Comparison of ENCODE assay signal across 8 mouse cellular contexts in the genomic region with DNA sequence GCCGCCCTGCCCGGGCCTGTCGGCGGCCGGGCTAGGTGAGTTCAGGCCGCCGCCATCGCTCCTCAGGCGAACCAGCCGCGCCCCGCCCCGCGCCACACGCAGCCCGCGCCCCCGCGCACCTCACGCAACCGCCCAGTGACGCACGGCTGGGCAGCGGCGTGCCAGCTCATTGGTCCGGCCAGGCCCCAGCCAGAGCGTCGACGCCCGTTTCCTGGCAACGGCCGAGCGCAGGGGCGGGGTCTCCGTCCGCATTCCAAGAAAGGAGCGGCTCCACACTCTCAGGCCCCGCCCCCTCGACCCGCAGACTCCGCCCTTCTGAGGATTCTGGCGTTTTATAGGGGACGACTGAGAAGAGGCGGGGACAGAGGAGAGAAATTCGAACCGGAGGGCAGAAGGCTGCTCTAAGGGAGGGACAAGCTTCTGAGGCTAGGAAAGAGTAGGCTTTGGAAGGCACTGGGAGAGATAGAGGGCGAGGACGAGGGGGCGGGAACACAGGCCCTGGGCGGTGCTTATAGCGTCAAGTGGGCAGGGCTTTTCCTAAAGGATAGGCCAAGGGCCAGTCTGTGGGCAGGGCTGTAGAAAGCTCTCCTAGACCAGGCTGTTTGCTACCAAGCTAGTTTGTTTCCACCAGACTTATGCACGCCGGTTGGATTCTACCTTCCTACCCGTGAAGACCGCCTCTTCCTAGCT. TPM values are rescaled to one million over a fixed set of nuclear protein-coding genes. Genes with fewer than 3 reads are reported as not detected.
DNase-seq lines count a peak whose midpoint lies in the region; ATAC-seq lines count a peak whose summit lies in the region.

A gene (minus strand): TSS at position 120 of the 690 bp plus-strand sequence.

- DNase-seq in adipocyte (ENCODE audit: low spot score), result peak; percentile 99
- peak; percentile 99 for DNase-seq in embryo, embryonic 10 days (ENCODE audit: low spot score)
- DNase-seq in gastrocnemius, postnatal 10 days, result peak; percentile 100
- peak; percentile 97 for DNase-seq in induced T-regulatory cell, adult 2 months (ENCODE audit: low read depth)
- peak; percentile 98 to 99 for DNase-seq in left cerebral cortex, adult 9 months (ENCODE audit: low spot score in 2 of 2)
- DNase-seq in right cerebral cortex, postnatal 14 days, result peak; percentile 100
- peak; percentile 100 for DNase-seq in urinary bladder, postnatal 36 days (ENCODE audit: low spot score in 2 of 2)

- peak; percentile 76 for ATAC-seq in megakaryocyte progenitor cell, adult 5-6 weeks (replicated peaks; ENCODE audit: poor library complexity)

RNA-seq across cellular contexts. Expression of the gene that starts here (rescaled TPM):
- 10 to 100 TPM; 12.6 to 17.5 TPM for total RNA-seq in gastrocnemius, postnatal 10 days (2021)
- 32.4 and 33.3 TPM in 2 replicates for total RNA-seq in megakaryocyte progenitor cell, adult 5-6 weeks (2015)
- 8.7 and 19.8 TPM in 2 replicates for total RNA-seq in megakaryocyte progenitor cell, adult 5-6 weeks (2017)

Comparison
In these comparisons a context has a peak if more than half of its experiments do, and no peak if none do; other contexts are left out.
1. Peak in every context shown above with its lines: DNase-seq and ATAC-seq.